Mouse (Mus musculus): ENCODE measurements around the gene Mettl24.

DNA sequence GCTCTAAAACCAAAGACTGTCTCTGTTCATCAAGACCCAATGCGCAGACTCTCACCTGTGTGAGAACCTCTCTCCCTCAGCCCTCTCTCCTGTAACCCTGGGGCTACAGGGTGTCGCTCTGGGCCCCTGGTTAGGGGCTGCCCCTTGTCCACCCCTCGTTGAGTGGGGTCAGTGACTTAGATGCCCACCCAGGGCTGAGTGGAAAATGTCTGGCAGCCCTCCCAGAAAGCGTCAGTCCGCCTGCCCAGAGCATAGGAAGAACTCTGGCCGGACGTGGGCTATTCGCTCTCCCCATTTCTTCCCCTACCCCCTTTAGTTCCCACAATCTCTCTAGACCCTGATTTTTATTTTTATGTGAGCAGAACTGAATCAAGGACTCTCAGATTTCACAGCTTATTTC lies 33.2 kb downstream of the Mettl24 start:
- no peak for TF ChIP-seq POLR2A (IDR thresholded peaks at IDR 0.05; ENCODE audit: control insufficient read depth, low read depth, low read length)
- no peak for TF ChIP-seq CTCF (IDR thresholded peaks at IDR 0.05; ENCODE audit: control insufficient read depth, insufficient read depth, insufficient replicate concordance, low read depth, low read length)
